Mouse (Mus musculus): ENCODE data around the gene Vgll4. TPM values are rescaled to one million over a fixed set of nuclear protein-coding genes. Genes with fewer than 3 reads are reported as not detected.

Vgll4 gene
- polyA plus RNA-seq, 1 experiment from 2014 or later = 87.0 TPM

DNA sequence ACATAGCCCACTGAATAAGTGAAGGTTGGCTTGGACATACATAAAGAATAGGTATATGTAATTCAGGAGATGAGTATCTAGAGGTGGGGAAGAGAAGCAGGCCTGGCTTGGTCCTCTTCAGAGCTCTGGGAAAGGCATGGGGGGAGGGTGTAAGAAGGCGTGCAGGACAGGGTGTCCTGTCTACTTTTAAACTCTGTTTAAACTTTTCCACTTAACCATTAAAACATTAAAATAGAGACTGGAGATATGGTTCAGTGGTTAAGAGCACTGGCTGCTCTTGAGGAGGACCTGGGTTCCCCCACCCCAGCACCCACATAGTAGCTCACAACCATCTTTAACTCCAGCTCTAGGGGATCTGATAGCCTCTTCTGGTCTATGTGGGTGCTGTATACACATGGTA is 3.2 kb upstream of the Vgll4 start:
- Histone ChIP-seq H3K9ac (no peak overlapping the region), H3K36me3 (no peaks in the 10 kb centered on the region), H3K4me2 (no peak overlapping the region), H3K9me3 (no peaks in the 10 kb centered on the region), H3K27me3 (replicated peaks) (no peaks in the 10 kb centered on the region), H3K4me1 (peaks cover 9% of the 10 kb centered on the region), H3K4me3 (replicated peaks) (no peak overlapping the region), H3K27ac (no peak overlapping the region)
- WGBS = 45% methylated on average over 1 of the region's 1 CpGs
- no peak for ATAC-seq (ENCODE audit: insufficient read depth, low FRiP score, low read depth)

DNA sequence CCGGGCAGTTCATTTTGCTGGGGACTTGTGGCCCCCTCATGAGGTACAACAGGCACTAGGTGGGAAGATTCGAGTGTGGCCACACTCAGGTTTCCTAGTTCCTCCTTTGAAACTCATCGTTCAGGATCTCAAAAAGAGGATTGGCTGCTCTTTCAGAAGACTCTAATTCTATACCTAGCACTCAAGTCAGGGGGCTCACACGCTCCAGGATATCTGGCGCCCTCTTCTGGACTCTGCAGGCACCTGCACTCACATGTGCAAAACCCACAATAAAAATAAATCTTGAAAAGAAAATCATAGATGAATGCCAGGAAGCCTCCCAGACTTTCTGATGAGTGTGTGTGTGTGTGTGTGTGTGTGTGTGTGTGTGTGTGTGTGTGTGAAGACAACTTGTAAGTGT is 1.1 kb upstream of the Vgll4 start:
- ATAC-seq (ENCODE audit: insufficient read depth, low FRiP score, low read depth) = no peak
- no peak overlapping the region for H3K27ac ChIP-seq
- no peaks in the 10 kb centered on the region for H3K27me3 ChIP-seq (replicated peaks)
- H3K9me3 ChIP-seq = no peaks in the 10 kb centered on the region
- H3K4me1 ChIP-seq = peaks cover 9% of the 10 kb centered on the region
- H3K9ac ChIP-seq = no peak overlapping the region
- no peak overlapping the region for H3K4me3 ChIP-seq (replicated peaks)
- WGBS = 64% methylated on average over 5 of the region's 5 CpGs
- H3K4me2 ChIP-seq = no peak overlapping the region
- no peaks in the 10 kb centered on the region for H3K36me3 ChIP-seq

DNA sequence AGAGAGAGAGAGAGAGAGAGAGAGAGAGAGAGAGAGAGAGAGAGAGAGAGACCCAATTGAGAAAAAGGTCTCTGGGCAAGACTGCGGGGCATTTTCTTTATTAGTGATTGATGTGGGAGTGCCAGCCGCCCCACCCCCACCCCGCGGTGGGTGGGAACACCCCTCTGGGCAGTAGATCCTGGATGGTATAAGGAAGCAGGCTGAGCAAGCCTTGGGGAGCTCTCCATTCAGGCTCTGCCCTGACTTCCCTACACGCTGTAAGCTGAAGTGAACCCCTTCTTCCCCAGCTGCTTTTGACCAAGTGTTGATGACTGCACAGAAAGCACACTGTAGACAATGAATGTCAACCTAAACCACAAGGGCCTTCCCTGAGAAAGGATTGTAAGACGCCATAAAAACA is 592 bp upstream of the Vgll4 start:
- no peak overlapping the region for H3K9ac ChIP-seq
- no peaks in the 10 kb centered on the region for H3K9me3 ChIP-seq
- peak overlapping the region; percentile 32; the same call in 1 of the 2 replicates for H3K27ac ChIP-seq
- peak overlapping the region; percentile 19; the same call in 1 of the 2 replicates for H3K4me2 ChIP-seq
- ATAC-seq (ENCODE audit: insufficient read depth, low FRiP score, low read depth) = no peak
- H3K4me3 ChIP-seq (replicated peaks) = no peak overlapping the region
- 24% methylated on average over 6 of the region's 6 CpGs for WGBS
- peaks cover 9% of the 10 kb centered on the region for H3K4me1 ChIP-seq
- H3K36me3 ChIP-seq = no peaks in the 10 kb centered on the region
- no peaks in the 10 kb centered on the region for H3K27me3 ChIP-seq (replicated peaks)

DNA sequence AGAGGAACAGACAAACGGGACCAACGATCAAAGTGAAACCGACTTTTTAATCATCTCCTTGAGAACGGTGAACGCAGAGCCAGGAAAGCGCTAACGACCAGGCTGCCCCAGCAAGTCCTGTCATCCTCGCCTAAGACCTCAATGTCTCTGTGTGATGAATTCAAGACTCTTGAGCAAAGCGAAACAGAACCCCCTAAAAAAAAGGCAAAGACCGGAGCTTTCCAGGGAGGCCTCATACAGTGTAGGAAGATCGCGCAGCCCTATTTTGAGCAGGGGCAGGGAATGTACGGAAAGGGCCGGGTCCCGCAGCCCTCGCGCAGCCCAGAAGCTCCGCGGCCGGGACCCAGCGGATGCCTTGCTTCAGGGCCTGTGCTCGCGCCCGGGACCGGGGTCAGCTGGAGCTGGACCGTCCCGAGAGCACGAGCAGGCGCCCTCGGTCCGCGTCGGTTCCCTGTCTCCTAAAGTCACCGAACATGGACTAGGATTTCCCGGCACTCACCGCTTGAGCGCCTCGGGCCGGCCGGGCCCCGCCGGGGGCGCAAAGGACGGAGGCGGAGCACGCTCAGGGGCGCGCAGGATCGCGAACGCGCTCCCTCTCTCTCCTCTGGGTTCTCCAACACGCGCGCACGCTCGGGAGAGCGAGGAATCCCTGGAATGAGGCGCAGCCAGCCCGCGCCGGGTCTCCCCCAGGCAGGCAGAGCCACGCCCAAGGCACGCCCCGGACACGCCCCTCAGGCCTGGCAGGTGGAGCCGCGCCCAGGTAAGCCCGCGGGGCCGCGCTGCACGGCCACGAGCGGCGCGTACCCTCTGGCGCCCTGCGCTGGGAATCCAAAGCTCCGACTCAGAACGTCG is 1.2 kb downstream of the Vgll4 start:
- Histone ChIP-seq H3K27ac (peak overlapping the region; percentile 87), H3K27me3 (replicated peaks) (no peaks in the 10 kb centered on the region), H3K36me3 (no peaks in the 10 kb centered on the region), H3K4me3 (replicated peaks) (peak overlapping the region; percentile 68), H3K9me3 (no peaks in the 10 kb centered on the region), H3K4me1 (peaks cover 12% of the 10 kb centered on the region), H3K4me2 (peak overlapping the region; percentile 99), H3K9ac (peak overlapping the region; percentile 67)
- WGBS = under 1% methylated on average over 82 of the region's 82 CpGs
- ATAC-seq (ENCODE audit: insufficient read depth, low FRiP score, low read depth) = peak; percentile 89

DNA sequence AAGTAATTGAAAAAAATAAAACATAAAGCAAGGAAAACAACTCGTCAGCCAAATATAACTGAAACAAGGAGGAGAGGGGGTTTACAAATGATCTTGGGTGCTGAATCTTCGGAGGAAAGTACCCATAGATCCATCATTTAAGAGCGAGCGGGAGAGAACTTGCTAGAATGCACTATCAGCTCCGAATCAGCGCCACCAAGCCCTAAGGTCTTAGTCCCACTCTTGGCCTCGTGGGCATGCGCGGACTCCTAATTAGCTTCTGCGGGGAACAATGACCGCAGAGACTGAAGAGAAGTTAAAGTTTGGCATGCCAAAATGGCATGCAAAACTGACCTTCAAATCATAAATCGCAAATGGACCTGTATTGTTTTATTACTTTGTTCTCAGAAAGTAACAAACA is 2.2 kb downstream of the Vgll4 start:
- peak overlapping the region; percentile 99 for H3K4me2 ChIP-seq
- no peaks in the 10 kb centered on the region for H3K27me3 ChIP-seq (replicated peaks)
- no peaks in the 10 kb centered on the region for H3K9me3 ChIP-seq
- 57% methylated on average over 12 of the region's 12 CpGs for WGBS
- no peak overlapping the region for H3K27ac ChIP-seq
- no peaks in the 10 kb centered on the region for H3K36me3 ChIP-seq
- peak overlapping the region; percentile 68 for H3K4me3 ChIP-seq (replicated peaks)
- H3K4me1 ChIP-seq = peaks cover 12% of the 10 kb centered on the region
- no peak overlapping the region for H3K9ac ChIP-seq
- ATAC-seq (ENCODE audit: insufficient read depth, low FRiP score, low read depth) = no peak

DNA sequence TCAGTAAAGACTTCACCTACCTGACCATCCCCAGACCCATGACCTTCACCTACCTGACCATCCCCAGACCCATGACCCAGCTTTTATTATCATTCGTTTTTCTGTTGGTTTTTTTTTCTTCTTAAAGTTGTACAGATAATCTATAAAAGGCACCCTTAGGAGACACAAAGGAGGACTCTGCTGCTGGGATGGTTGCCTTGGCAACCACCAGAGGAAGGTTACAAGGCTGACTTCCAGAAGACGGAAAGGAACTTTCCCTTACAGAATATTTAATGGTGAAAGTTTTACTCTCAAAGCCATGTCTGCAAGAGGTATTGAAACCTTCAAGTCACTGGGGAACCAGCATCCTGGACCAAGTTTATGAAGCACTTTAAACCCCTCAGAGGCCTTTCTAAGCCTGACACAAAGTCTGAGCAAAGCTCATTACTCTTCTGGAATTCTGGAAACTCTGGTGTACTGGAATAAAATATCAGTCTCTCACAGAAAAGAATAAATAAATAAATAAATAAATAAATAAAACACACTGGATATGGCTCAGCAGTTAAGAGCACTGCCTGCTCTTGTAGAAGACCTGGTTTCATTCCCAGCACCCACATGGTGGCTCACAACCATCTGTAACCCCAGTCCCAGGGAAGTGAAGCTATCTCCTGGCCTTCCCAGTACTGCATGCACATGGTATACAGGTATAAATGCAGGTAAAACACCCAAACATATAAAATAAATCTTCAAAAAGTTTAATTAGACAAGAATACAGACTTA is 3.2 kb downstream of the Vgll4 start:
- no peak overlapping the region for H3K4me3 ChIP-seq (replicated peaks)
- H3K4me1 ChIP-seq = peaks cover 12% of the 10 kb centered on the region
- no peak for ATAC-seq (ENCODE audit: insufficient read depth, low FRiP score, low read depth)
- no peaks in the 10 kb centered on the region for H3K9me3 ChIP-seq
- H3K4me2 ChIP-seq = no peak overlapping the region
- no peak overlapping the region for H3K27ac ChIP-seq
- H3K9ac ChIP-seq = no peak overlapping the region
- no peaks in the 10 kb centered on the region for H3K27me3 ChIP-seq (replicated peaks)
- no peaks in the 10 kb centered on the region for H3K36me3 ChIP-seq
- WGBS = 54% methylated on average over 2 of the region's 2 CpGs

DNA sequence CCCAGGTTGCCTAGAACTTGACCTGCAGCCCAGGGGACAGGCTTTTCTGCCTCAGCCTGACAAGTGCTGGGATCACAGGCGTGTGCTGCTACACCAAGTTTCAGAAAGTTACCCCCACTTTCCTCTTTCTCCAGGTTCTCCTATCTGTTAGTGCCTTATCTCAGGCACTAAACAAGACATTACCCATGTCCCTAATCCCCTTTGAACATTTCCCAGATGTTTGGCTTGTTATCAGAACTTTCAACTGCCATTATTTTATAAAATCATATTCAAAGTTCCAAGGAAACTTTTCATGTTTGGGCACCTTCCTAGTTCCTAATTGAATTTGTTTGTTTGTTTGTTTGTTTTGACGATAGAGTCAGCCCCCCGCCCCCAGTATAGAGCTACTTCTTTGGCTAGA is 4.0 kb downstream of the Vgll4 start:
- no peak for ATAC-seq (ENCODE audit: insufficient read depth, low FRiP score, low read depth)
- H3K27me3 ChIP-seq (replicated peaks) = no peaks in the 10 kb centered on the region
- H3K4me2 ChIP-seq = no peak overlapping the region
- no peaks in the 10 kb centered on the region for H3K36me3 ChIP-seq
- peaks cover 12% of the 10 kb centered on the region for H3K4me1 ChIP-seq
- no peaks in the 10 kb centered on the region for H3K9me3 ChIP-seq
- 67% methylated on average over 3 of the region's 3 CpGs for WGBS
- H3K4me3 ChIP-seq (replicated peaks) = no peak overlapping the region
- H3K9ac ChIP-seq = no peak overlapping the region
- H3K27ac ChIP-seq = no peak overlapping the region

DNA sequence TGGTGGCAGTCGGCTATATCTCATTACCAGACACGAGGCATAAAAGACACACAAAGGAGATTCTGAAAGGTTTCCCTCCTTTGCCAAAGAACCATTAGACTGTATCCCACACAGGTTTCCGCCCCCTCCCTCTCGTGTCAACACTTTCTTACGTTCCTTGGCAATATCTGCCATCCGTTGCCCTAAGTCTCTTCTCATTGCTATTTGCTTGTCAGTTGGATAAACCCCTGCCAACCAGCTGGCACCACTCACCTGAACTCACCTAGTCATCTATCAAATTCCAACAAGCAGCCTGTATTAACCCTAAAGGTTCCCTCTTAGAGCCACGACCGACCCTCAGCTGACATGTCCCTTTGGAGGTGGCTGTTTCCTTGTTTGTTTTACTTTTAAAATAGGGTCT is 4.4 kb downstream of the Vgll4 start:
- no peaks in the 10 kb centered on the region for H3K9me3 ChIP-seq
- H3K27ac ChIP-seq = no peak overlapping the region
- no peak overlapping the region for H3K9ac ChIP-seq
- no peak for ATAC-seq (ENCODE audit: insufficient read depth, low FRiP score, low read depth)
- H3K4me2 ChIP-seq = no peak overlapping the region
- H3K4me3 ChIP-seq (replicated peaks) = no peak overlapping the region
- 58% methylated on average over 8 of the region's 8 CpGs for WGBS
- no peaks in the 10 kb centered on the region for H3K36me3 ChIP-seq
- no peaks in the 10 kb centered on the region for H3K27me3 ChIP-seq (replicated peaks)
- peaks cover 12% of the 10 kb centered on the region for H3K4me1 ChIP-seq

DNA sequence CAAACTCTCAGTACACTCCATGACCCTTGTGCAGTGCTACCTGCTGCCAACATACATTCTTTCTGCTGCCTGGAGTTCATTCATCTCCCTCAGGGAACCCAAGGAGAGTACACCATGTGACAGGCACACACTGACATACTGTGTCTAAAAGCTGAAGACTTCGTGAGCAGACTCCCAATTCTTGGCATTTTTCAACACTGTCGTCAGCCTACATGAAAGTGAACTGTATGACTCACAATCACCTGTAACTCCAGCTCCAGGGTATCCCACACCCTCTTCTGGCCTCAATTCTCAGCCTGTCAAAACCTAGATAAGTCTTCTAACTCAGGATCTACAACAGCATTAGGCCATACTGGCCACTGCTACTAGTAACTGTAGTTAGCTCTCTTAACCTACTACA is 5.6 kb downstream of the Vgll4 start:
- H3K36me3 ChIP-seq = no peaks in the 10 kb centered on the region
- WGBS = 68% methylated on average over 2 of the region's 2 CpGs
- H3K9ac ChIP-seq = no peak overlapping the region
- no peaks in the 10 kb centered on the region for H3K27me3 ChIP-seq (replicated peaks)
- no peak overlapping the region for H3K27ac ChIP-seq
- peaks cover 7% of the 10 kb centered on the region for H3K4me1 ChIP-seq
- H3K4me3 ChIP-seq (replicated peaks) = no peak overlapping the region
- no peaks in the 10 kb centered on the region for H3K9me3 ChIP-seq
- no peak overlapping the region for H3K4me2 ChIP-seq
- no peak for ATAC-seq (ENCODE audit: insufficient read depth, low FRiP score, low read depth)

DNA sequence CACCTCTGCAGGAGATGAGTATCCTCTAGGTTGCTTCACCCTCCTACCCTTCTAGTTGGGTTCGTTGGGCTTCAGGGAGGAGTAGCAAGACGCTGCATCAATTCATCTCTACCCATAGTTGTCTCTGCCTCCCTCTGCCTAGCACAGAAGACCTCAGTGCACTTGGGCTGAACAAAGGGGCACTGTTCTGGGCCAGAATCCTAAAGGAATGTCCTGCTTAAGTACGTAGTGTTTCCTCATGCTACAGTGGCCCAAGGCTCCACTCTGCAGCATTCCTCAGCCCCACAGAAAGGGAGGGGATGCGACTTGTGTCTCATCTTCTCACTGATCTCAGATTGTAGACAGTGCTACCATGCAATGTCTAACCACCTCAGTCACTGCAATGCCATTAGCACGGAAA is 6.2 kb downstream of the Vgll4 start:
- no peaks in the 10 kb centered on the region for H3K9me3 ChIP-seq
- no peak overlapping the region for H3K4me2 ChIP-seq
- WGBS = 67% methylated on average over 5 of the region's 5 CpGs
- no peak for ATAC-seq (ENCODE audit: insufficient read depth, low FRiP score, low read depth)
- H3K4me3 ChIP-seq (replicated peaks) = no peak overlapping the region
- H3K9ac ChIP-seq = no peak overlapping the region
- H3K27me3 ChIP-seq (replicated peaks) = no peaks in the 10 kb centered on the region
- H3K4me1 ChIP-seq = 0 out of 2 replicates have a peak, but pooled peaks cover 3% of the 10 kb centered on the region
- H3K36me3 ChIP-seq = no peaks in the 10 kb centered on the region
- no peak overlapping the region for H3K27ac ChIP-seq

DNA sequence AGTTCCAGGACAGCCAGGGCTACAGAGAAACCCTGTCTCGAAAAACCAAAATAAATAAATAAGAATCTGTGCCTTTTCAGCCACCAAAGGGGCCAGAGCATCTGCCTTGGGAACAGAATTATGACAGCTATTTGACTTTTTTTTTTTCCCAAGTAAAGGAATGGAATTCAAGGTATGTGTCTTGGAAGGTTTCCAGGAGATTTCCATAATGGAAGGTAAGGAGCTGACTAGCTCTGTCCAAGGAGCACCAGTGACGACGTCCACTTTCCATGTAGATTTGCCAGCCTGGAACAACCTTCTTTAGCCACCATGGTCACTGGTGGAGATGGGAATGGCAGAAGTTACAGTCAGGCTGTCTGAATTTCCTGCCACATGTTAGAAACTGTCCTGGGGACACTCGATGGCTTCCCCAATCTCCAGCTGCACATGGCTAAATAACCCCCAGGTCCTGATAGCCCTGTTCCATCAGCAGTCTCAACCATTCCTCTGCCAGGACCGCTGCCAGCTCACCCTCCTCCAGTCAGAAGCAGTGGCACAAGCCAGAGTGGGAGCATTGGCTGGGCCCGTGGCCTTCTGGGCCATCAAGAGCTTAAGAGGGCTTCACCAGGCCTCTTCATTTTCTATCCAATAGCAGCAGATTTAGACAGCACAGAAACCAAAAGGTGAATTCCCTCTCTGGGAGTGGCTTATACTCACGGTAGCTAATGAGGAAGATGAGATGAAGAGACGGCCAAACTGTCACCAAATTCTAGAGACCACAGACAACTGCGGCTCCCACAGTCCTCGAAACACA is 8.3 kb downstream of the Vgll4 start:
- 69% methylated on average over 10 of the region's 10 CpGs for WGBS
- Histone ChIP-seq H3K27me3 (replicated peaks) (no peaks in the 10 kb centered on the region), H3K4me1 (0 out of 2 replicates have a peak, but pooled peaks cover 3% of the 10 kb centered on the region), H3K9me3 (no peaks in the 10 kb centered on the region), H3K9ac (no peak overlapping the region), H3K4me2 (no peak overlapping the region), H3K4me3 (replicated peaks) (no peak overlapping the region), H3K27ac (no peak overlapping the region), H3K36me3 (no peaks in the 10 kb centered on the region)
- ATAC-seq (ENCODE audit: insufficient read depth, low FRiP score, low read depth) = no peak
